Mouse (Mus musculus): Measurements from ENCODE around the gene Enc1.

DNA sequence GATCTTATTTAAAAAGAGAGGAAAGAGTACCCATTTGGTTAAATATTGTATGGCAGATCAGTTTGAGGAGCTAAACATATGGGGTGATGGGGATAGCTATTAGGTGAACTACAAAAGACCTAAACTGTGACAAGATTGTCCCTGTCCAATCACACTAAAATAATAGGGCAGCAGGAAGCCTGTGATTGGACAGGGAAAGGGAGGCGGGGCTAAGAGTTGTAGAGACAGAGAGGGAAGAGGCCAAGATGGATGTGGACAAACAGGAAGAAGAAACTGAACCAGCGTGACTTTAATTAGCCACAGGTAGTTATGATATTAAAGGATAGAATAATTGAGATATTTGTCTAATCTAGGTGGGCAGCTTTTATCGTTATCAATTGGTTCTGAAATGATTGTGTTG, 20.9 kb upstream of the Enc1 start:
- TF ChIP-seq POLR2A (IDR thresholded peaks at IDR 0.05; ENCODE audit: borderline replicate concordance, extremely low read depth, low read depth, low read length) (no peak), CTCF (IDR thresholded peaks at IDR 0.05; ENCODE audit: insufficient read depth, low read length) (no peak)

Measured in lung, adult 2 months (tissue).